8 mouse cellular contexts compared by ENCODE assay signal in the genomic region with DNA sequence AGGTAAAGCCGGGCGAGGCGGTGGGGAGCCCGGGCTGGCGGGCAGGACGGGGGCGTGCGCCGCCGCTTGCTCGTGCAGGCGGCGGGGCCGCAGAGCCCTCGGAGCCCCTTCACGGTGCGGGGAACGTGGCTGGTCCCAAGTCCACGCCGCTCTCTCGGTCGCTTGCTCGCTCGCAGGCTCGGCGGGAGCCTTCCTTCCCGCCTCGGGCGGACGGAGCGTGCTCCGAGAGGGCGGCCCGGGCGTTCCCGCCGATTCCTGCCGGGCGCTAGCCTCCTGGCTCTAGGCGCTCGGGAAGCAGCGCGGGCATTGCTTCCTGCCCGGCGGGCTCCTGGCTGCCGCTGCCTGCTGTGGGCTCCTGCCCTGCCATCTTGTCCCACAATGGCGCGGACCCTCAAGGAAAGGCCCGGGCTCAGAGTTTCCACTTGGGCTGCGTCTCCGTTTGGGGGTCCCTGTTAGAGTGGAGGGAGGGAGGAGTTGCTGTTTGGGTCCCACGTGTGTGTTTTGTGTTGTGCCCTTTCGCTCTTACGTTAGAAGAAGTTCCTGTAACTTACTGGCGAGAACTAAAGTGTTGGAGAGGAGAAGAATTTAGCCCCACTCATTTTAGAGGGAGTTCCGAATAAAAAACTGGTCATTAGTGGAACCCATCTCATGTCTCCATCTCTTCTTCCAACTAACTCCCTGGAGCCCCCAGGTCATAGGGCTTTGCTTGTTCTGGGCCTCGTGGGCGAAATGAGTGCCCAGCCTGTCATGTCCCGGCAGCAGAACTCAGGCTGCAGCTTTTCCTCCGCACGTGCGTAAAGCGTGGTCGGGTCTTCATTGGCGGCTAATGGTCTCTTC. TPM values are rescaled to one million over a fixed set of nuclear protein-coding genes. Genes with fewer than 3 reads are reported as not detected.
A peak's percentile ranks its signal among the peaks of the same experiment; 100 is the strongest.
DNase-seq lines count a peak whose midpoint lies in the region; ATAC-seq lines count a peak whose summit lies in the region.

No protein-coding gene starts in this region.

- H3K4me3 ChIP-seq in limb, embryonic 10.5 days, result peak overlapping the region; percentile 90
- H3K4me3 ChIP-seq in midbrain, embryonic 11.5 days (ENCODE audit: low read depth, low read length), result peak overlapping the region; percentile 99

- no peaks in the 10 kb centered on the region for H3K9me3 ChIP-seq in limb, embryonic 10.5 days (replicated peaks)
- no peaks in the 10 kb centered on the region for H3K9me3 ChIP-seq in midbrain, embryonic 11.5 days (ENCODE audit: control insufficient read depth, low read length)

- H3K4me1 ChIP-seq in limb, embryonic 10.5 days, result peaks cover 10% of the 10 kb centered on the region; the same call in 1 of the 2 replicates
- H3K4me1 ChIP-seq in midbrain, embryonic 11.5 days (ENCODE audit: control insufficient read depth, insufficient read depth, low read length), result peaks cover 4% of the 10 kb centered on the region; the same call in 1 of the 2 replicates

- H3K27ac ChIP-seq in limb, embryonic 10.5 days, result peak overlapping the region; percentile 98
- H3K27ac ChIP-seq in midbrain, embryonic 11.5 days (ENCODE audit: low read depth, low read length), result peak overlapping the region; percentile 75

- H3K27me3 ChIP-seq in limb, embryonic 10.5 days (ENCODE audit: low read depth, poor library complexity, severe bottlenecking), result no peaks in the 10 kb centered on the region
- no peaks in the 10 kb centered on the region for H3K27me3 ChIP-seq in midbrain, embryonic 11.5 days (ENCODE audit: control insufficient read depth, insufficient read depth, low read length)

- peak overlapping the region; percentile 97 for H3K9ac ChIP-seq in midbrain, embryonic 11.5 days (ENCODE audit: low read length)

- WGBS in limb, embryonic 10.5 days, result under 1% methylated on average over 64 of the region's 65 CpGs
- WGBS in midbrain, embryonic 11.5 days, result 1% methylated on average over 52 of the region's 65 CpGs

- peak overlapping the region; percentile 79 for H3K4me2 ChIP-seq in midbrain, embryonic 11.5 days

- peaks cover 20% of the 10 kb centered on the region for H3K36me3 ChIP-seq in limb, embryonic 10.5 days
- H3K36me3 ChIP-seq in midbrain, embryonic 11.5 days (ENCODE audit: control insufficient read depth, insufficient read depth, low read length), result peaks cover 4% of the 10 kb centered on the region; the same call in 1 of the 2 replicates

- ATAC-seq in midbrain, embryonic 11.5 days (ENCODE audit: low FRiP score), result peak; percentile 1

- peak; percentile 17 for DNase-seq in layer of hippocampus, adult 11-12 months (ENCODE audit: low spot score)
- no peak for DNase-seq in layer of hippocampus, adult 9-10 months (ENCODE audit: low spot score)
- DNase-seq in cerebellum, postnatal 25 days, result peak; percentile 8 to 39
- DNase-seq in gastrocnemius, postnatal 10 days, result peak; percentile 53
- DNase-seq in induced T-regulatory cell, adult 2 months (ENCODE audit: low read depth), result peak; percentile 63
- DNase-seq in limb, embryonic 10.5 days (ENCODE audit: low spot score), result peak; percentile 70
- peak; percentile 94 for DNase-seq in midbrain, embryonic 11.5 days (ENCODE audit: low spot score, missing footprints)
- DNase-seq in spleen, adult 18-20 months, result peak; percentile 29 to 47

RNA-seq across cellular contexts. Expression of a gene that starts 29.6 kb away (rescaled TPM):
- total RNA-seq in gastrocnemius, postnatal 10 days (2021), result 100 to 1,000 TPM; 416 to 434 TPM
- polyA plus RNA-seq in limb, embryonic 10.5 days (2016; fragmentation: Nextera tagmentation; extraction: Ambion mirVana), result 505 and 553 TPM in 2 replicates
- 547 and 588 TPM in 2 replicates for polyA plus RNA-seq in midbrain, embryonic 11.5 days (2014; fragmentation: Nextera tagmentation; extraction: Ambion mirVana)
